Mouse (Mus musculus) layer of hippocampus, adult 9-10 months (tissue): ENCODE results near the gene Arhgef12.
"Not testable (repeated sequence)": the region's sequence is repeated elsewhere in the genome, so short reads cannot be mapped to it uniquely, and the experiment has no call there.

Experiments used
- DNase-seq: peaks from one replicate; pipeline ENCODE4 v3.0.0; 2022; ENCODE audit warnings: low spot score

The Arhgef12 gene

GRCm38 (mm10) chr9:43107187-43107517 is at the start of gene Arhgef12:
Arhgef12 (minus strand) TSS chr9:43107239.
- no peak for DNase-seq

DNA sequence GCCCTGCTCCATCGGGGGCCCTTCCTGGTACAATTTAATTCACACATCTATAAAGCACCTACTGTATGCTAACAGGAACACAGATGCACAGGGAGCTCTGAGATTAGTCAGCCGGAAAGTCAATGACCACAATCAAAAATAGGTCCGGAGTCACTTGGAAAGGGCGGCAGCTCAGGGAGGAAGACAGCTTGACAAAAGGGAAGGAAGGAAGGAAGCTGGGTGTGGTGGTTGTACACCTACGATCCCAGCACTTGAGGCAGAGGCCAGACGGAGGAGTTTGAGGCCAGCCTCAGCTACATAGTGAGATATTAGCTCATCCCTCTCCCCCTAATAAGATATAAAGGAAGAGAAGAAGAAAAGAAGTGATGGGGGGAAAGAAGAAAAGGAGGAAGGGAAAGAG is 48.9 kb upstream of the Arhgef12 start:
- DNase-seq = no peak

- no peak for DNase-seq
Measured at GRCm38 (mm10) chr9:43151779-43152178, 44.7 kb upstream of the Arhgef12 start.

DNA sequence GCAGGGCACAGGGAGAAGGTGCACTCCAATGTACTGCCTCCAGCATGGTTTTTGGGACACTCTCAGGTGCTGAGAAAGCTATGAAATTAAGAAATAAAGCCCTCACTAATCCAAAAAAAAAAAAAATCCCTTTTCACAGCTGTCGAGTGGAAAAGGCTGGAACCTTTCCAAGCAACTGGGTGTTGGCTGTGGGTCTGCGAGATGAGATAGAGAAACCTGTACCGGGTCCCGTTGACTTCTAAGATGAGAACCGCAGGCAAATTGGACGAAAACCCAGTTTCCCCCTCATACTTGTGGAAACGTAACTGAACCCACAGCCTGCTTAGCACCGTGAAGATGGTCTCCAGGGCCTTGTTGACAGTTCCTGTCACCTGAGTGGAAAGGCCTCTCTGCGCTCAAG is 43.9 kb upstream of the Arhgef12 start:
- DNase-seq = no peak

GRCm38 (mm10) chr9:43150075-43150474 is 43.0 kb upstream of the Arhgef12 start:
- DNase-seq = no peak

DNA sequence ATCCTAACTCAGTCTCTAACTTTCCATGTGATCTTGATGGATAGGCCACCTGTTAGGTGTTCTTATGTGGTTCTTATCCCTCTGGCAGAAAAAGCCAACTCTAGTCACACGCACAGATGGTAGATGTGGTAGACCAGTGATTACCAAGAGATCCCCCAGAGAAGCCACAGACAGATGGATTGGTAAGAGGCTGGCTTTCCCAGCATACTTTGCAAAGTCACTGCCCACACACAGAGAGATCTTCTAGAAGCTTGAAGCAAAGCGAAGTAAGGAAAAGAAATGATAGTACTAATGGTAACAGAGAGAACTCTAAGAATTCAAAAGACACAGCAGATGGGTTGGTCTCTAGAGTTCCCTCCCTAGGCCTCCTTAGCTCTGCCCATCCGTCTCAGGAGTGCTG is 42.5 kb upstream of the Arhgef12 start:
- DNase-seq = no peak

GRCm38 (mm10) chr9:43145196-43145595 is 38.2 kb upstream of the Arhgef12 start:
- DNase-seq = no peak

- DNase-seq = no peak
Measured at GRCm38 (mm10) chr9:43144206-43144810, 37.3 kb upstream of the Arhgef12 start.

GRCm38 (mm10) chr9:43141839-43142238 is 34.8 kb upstream of the Arhgef12 start:
- DNase-seq = peak; percentile 71

DNA sequence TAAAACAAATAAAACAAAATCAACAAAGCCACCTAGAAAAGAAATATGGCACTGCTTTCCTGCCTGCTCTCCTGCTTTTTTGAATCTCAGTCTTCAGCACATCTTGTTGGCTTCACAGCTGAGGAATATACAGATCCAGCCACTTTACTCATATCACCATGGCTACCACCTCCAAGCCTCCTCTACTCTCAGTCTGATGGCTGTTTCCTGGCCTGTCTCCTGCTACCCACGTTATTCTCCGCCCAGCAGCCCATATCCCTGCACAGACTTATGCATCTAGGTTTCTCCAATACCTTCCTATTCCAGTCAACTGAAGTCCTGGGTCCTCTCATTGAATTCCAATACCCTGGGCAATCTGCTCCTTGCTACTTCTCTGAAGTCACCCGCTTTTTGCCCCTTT is 26.5 kb upstream of the Arhgef12 start:
- DNase-seq = no peak

- no peak for DNase-seq
Measured at GRCm38 (mm10) chr9:43132380-43132779, 25.3 kb upstream of the Arhgef12 start.

GRCm38 (mm10) chr9:43131940-43132339 is 24.9 kb upstream of the Arhgef12 start:
- no peak for DNase-seq

DNA sequence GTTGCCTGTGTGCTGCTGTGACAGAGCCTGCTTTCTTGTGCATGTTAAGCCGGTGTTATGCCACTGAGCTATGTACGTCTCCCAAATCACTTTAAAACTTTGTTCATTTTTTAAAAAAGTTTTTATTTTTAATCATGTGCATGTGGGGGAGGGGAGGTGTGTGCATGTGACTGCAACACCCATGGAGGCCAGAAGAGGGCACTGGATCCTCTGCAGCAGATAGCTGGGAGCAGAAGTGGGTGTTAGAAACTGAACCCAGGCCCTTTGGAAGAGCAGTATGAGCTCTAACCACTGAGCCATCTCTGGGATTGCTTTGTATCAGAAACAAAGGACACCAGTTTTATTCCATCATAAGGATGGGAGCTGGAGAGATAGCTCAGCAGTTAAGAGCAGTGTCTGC is 23.6 kb upstream of the Arhgef12 start:
- no peak for DNase-seq

DNA sequence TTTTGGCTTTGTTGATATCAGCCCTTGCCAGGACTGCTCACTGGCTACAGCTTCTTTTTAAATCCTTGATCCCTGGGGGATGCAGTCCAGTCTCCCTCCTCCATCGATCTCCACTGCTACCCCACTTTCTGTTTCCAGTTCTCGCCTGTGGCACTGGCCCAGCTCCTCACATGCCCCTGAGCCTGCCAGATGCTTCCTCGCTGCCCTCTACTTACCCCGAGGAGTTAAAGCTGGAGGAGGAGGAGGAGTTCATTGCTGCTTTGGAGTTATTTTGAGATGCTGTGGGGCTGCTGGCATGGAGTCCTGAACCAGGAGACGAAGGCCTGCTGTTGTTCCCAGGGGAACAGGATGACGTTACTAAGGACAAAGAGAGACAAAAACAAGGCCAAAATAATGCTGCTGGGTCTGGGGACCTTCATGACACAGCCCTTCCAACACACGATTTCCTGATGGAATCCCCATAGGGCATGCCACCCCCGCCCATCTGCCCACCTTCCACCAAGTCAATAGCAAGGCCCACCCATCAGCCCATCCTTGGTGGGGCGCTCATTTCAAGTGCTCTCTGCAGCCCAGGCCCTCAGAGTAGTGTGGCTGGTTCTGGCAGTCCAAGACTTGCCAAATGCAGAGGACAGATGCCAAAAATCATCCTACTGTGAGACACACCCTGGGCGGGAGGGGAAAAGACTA is 20.2 kb upstream of the Arhgef12 start:
- no peak for DNase-seq

DNA sequence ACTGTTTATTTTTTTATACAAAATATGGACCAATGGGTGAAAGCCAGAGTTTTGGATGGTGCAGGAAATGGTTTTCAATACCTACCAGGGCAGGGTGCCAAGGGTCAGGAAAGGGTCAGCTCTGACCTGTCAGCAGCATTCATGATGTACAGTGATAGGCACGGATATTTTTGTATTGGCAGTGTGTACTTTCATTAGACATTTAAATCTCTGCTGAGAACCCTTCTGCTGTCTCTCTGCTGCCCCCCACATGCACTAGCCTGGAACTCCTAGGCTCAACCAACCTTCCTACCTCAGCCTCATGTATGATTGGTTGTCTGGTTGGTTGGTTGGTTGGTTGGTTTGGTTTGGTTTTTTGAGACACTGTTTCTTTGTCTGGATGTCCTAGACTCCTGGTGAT is 15.3 kb upstream of the Arhgef12 start:
- no peak for DNase-seq

- DNase-seq = not testable (repeated sequence)
Measured at GRCm38 (mm10) chr9:43121948-43122347, 14.9 kb upstream of the Arhgef12 start.

DNA sequence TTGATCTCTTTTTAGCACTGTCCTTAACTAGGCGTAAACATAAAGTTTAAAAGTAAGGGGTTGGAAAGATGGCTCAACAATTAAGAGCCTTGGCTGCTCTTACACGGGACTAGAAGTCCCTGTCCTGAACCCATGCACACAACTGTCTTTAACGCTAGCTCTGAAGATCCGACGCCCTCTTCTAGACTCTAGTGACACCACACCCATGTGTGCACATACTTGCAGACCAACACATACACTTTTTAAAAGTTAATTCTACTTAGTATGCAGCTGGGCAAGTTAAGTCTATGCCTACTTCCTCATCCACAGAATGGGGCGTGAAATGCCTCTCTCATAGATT is 9.9 kb upstream of the Arhgef12 start:
- DNase-seq = no peak

GRCm38 (mm10) chr9:43116134-43116996 is 9.3 kb upstream of the Arhgef12 start, which contains the start of gene Tmem136:
Tmem136 (minus strand) TSS chr9:43116570.
- no peak for DNase-seq

GRCm38 (mm10) chr9:43115431-43116133 is 8.5 kb upstream of the Arhgef12 start:
- DNase-seq = no peak

GRCm38 (mm10) chr9:43114833-43115232 is 7.8 kb upstream of the Arhgef12 start:
- DNase-seq = no peak

GRCm38 (mm10) chr9:43110286-43110980 is 3.4 kb upstream of the Arhgef12 start:
- DNase-seq = no peak

DNA sequence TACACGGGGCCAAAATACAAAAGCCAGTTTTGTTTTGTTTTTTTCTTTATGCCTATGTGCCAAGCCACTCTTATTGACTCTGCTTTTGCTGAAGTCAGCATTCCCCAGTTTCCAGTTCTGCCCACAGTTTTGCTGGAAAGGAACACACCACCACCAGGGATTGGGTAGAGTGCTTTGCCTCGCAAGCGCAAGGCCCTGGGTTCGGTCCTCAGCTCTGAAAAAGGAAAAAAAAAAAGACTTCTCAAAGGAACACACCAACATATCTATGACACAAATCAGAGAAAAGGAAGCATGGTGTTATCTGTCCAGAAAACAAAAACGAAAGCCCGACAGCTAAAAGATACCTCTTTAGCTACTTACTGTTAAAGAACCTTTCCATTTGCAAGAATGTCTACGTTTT is 2.1 kb upstream of the Arhgef12 start:
- no peak for DNase-seq
